Mouse (Mus musculus) 416B (cell line): Measurements from ENCODE around the gene Tas2r135.

Experiments
- DNase-seq: peaks from one replicate; pipeline ENCODE4 v3.0.0; 2011; ENCODE audit warnings: low read depth

Tas2r135 gene

DNA sequence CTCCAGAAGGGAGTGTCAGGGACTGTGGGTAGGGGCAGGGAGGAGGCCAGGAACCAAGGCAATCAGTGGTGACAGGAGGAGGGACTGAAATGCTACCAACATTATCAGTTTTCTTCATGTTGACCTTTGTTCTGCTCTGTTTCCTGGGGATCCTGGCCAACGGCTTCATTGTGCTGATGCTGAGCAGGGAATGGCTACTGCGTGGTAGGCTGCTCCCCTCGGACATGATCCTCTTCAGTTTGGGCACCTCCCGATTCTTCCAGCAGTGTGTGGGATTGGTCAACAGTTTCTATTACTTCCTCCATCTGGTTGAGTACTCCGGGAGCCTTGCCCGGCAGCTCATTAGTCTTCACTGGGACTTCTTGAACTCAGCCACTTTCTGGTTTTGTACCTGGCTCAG, 29.2 kb downstream of the Tas2r135 start, which contains the start of gene Tas2r126:
Gene Tas2r126 (plus strand): TSS at position 90 of the 400 bp plus-strand sequence.
- DNase-seq = no peak

DNA sequence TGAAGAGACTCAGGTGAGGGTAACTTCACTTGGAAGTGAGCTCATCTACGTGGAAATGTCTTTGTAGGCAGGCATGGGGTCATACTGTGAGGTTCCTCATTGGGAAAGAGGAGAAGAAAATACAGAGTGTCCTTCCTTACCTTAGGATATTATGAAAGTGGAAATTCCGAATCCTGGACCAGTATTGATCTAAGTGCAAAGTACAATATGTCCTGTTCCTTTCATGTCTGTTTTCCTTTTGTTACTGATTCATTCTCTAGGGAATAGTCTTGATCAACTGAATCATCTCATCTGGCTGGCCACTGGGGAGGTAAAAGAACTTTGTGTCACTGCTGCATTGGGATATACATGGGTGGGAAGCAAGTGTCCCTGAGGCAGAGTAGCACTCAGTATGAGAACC, 30.3 kb downstream of the Tas2r135 start:
- no peak for DNase-seq

DNA sequence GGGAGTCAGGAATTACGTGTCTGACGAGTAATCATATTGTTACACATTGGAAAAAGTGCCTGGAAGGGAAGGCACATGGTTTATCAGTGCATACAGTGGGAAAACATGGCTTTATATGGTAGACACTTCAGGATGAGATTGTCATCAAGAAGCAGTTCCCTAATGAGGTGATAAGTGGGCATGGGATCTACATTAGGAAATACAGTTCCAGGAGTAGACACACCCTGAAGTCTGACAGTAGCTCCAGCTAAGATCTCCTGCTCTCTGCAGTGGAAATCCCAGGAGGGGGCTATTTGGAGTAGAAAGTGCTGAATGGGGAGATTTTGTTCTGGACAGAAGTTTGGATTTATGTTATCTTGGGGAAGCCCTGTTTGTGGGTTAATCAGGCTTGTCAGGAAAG, 36.2 kb downstream of the Tas2r135 start:
- DNase-seq = no peak

DNA sequence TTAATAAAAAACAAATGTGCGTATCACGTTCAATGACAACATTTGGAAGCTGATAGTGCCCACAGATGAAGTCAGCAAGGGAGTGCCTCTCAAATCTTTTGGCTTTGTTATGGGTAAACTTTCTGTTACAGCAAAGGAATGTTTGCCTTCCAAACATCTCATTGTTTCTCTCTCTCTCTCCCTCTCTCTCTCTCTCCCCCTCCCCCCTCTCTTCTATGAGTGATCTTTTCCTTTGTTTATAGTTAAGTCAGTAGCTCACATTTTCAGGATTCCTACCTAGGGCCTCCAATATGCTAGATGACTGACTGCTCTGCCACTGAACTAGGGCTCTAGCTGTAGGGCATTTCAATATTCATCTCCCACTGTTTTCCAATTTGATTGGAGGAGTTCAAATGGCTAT, 39.3 kb downstream of the Tas2r135 start:
- no peak for DNase-seq

DNA sequence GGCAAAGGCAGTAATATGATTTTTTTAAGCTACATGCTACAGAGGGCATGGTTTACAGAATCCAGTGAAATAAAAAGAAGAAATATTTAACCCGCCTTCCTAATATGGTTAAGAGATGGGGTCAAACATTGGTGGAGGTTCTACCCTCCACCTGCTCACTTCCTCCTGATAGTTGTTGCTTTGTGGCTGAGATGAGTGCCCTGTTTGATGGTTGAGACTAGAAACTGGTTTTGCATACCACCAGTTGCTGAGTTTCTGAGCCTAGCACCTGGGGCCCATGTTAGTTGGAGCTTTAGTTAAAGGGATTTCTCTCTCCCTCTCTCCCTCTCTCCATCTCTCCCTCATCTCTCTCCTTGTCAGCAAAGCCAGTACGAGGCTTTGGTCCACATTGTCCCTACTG, 42.1 kb downstream of the Tas2r135 start:
- no peak for DNase-seq
